Mouse (Mus musculus): ENCODE data around the gene Usp22. TPM values are rescaled to one million over a fixed set of nuclear protein-coding genes. Genes with fewer than 3 reads are reported as not detected.

The Usp22 gene
- polyA plus RNA-seq, 1 experiment from 2014 or later: 186 TPM

DNA sequence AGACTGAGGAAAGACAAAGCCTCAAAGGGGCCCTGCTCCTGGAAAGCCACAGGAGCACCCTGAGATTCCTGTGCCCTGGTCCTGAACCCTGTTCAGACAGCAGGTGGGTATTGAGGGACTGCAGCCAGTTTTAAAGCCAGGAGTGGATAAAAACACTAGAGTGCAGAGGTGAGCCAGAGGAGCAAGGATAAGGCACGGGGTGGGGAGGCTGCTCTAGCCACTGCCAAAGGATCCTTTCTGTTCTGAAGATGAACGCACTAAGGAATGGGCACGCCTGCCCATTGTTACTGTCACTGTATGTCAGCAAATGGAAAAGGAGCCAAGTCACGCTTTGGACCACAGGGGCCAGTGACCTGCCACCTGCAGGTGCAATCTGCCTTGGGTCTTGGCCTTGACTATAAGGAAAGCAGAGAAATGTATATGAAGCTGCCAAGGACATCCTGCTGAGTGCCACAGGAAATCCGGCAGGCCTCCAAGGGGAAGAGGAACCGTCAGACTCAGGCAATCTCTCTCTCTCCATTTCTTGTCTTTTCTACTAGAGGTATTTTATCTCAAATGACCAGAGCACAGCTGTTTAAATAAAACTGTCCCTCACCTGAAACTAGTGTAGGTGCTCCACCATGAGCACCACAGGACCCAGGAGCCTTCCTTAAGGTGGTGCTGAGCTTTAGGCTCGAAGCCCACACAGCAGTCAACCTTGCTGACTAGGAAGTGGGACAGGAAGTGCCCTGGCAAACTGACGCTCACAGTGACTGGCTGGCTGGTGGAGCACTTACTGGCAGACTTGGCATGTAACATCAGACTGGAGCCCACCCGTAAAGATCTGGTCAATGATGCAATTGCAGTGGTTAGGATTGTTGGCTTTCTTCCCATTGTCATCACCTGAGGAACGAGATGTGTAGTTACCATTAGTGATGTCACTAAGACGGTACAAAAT lies 14.8 kb downstream of the Usp22 start:
- no peak overlapping the region for H3K4me2 ChIP-seq (ENCODE audit: low read depth, severe bottlenecking)
- no peaks in the 10 kb centered on the region for H3K9me3 ChIP-seq (ENCODE audit: control insufficient read depth, low read length)
- no peak overlapping the region for H3K27ac ChIP-seq (replicated peaks; ENCODE audit: low read depth, low read length)
- peaks cover 36% of the 10 kb centered on the region for H3K36me3 ChIP-seq (ENCODE audit: control insufficient read depth, insufficient read depth, low read length)
- H3K4me1 ChIP-seq (ENCODE audit: control insufficient read depth, insufficient read depth, low read length): no peaks in the 10 kb centered on the region
- DNase-seq (ENCODE audit: low spot score) (no peak), ATAC-seq (ENCODE audit: insufficient number of reproducible peaks, low FRiP score, low TSS enrichment, low read depth) (no peak)
- WGBS: 83% methylated on average over 11 of the region's 11 CpGs
- no peak overlapping the region for H3K4me3 ChIP-seq (ENCODE audit: low read depth, low read length)
- no peaks in the 10 kb centered on the region for H3K27me3 ChIP-seq (ENCODE audit: control insufficient read depth, insufficient read depth, low read length)
- no peak overlapping the region for H3K9ac ChIP-seq (ENCODE audit: low read length)

DNA sequence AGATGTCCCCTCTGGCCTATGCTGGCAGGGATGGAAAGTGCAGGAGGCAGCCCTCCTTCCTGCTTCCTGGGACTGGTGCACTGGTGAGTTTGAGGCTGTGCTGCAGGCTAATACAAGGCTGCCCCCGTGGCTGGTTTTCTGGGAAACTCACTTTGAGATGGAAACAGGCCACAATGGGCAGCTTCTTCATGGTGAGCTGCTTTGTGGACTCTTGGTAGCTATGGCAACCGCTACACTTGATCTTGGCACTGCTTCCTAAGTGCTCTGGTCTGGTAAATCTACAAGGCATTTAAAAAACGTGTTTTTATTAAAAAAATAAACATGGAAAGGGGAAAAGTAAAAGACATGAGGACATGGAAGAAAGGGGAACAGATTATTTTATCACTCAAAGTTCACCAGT lies 16.7 kb downstream of the Usp22 start:
- no peaks in the 10 kb centered on the region for H3K4me1 ChIP-seq (ENCODE audit: control insufficient read depth, insufficient read depth, low read length)
- H3K4me3 ChIP-seq (ENCODE audit: low read depth, low read length): no peak overlapping the region
- H3K27me3 ChIP-seq (ENCODE audit: control insufficient read depth, insufficient read depth, low read length): no peaks in the 10 kb centered on the region
- peaks cover 35% of the 10 kb centered on the region for H3K36me3 ChIP-seq (ENCODE audit: control insufficient read depth, insufficient read depth, low read length)
- no peak for ATAC-seq (ENCODE audit: insufficient number of reproducible peaks, low FRiP score, low TSS enrichment, low read depth)
- no peak overlapping the region for H3K9ac ChIP-seq (ENCODE audit: low read length)
- no peak for DNase-seq (ENCODE audit: low spot score)
- H3K4me2 ChIP-seq (ENCODE audit: low read depth, severe bottlenecking): no peak overlapping the region
- H3K27ac ChIP-seq (replicated peaks; ENCODE audit: low read depth, low read length): no peak overlapping the region
- no peaks in the 10 kb centered on the region for H3K9me3 ChIP-seq (ENCODE audit: control insufficient read depth, low read length)
- WGBS: 84% methylated on average over 3 of the region's 3 CpGs

DNA sequence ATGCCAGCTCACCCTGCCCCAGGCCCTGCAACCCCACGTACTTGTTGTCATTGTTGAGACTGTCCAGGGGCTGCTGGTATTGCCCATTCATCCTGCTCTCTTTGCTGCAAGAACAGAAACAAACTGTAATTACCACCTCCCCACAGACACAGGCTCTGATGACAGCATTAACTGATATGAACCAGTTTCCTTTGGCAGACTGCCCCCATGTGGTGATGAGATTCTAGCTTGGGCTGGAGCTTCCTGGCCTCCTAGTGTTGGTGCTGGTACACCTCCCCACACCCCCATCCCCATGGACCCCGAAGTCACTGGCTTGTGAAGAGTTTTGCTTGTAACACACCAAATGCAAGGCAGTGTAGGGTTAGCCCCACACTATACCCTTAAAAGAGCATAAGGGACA lies 19.1 kb downstream of the Usp22 start:
- Histone ChIP-seq H3K4me1 (ENCODE audit: control insufficient read depth, insufficient read depth, low read length) (no peaks in the 10 kb centered on the region), H3K27me3 (ENCODE audit: control insufficient read depth, insufficient read depth, low read length) (no peaks in the 10 kb centered on the region), H3K9me3 (ENCODE audit: control insufficient read depth, low read length) (no peaks in the 10 kb centered on the region), H3K36me3 (ENCODE audit: control insufficient read depth, insufficient read depth, low read length) (peaks cover 40% of the 10 kb centered on the region), H3K9ac (ENCODE audit: low read length) (no peak overlapping the region), H3K4me3 (ENCODE audit: low read depth, low read length) (no peak overlapping the region), H3K4me2 (ENCODE audit: low read depth, severe bottlenecking) (no peak overlapping the region), H3K27ac (replicated peaks; ENCODE audit: low read depth, low read length) (no peak overlapping the region)
- ATAC-seq (ENCODE audit: insufficient number of reproducible peaks, low FRiP score, low TSS enrichment, low read depth) (no peak), DNase-seq (ENCODE audit: low spot score) (no peak)
- WGBS: 84% methylated on average over 2 of the region's 2 CpGs

DNA sequence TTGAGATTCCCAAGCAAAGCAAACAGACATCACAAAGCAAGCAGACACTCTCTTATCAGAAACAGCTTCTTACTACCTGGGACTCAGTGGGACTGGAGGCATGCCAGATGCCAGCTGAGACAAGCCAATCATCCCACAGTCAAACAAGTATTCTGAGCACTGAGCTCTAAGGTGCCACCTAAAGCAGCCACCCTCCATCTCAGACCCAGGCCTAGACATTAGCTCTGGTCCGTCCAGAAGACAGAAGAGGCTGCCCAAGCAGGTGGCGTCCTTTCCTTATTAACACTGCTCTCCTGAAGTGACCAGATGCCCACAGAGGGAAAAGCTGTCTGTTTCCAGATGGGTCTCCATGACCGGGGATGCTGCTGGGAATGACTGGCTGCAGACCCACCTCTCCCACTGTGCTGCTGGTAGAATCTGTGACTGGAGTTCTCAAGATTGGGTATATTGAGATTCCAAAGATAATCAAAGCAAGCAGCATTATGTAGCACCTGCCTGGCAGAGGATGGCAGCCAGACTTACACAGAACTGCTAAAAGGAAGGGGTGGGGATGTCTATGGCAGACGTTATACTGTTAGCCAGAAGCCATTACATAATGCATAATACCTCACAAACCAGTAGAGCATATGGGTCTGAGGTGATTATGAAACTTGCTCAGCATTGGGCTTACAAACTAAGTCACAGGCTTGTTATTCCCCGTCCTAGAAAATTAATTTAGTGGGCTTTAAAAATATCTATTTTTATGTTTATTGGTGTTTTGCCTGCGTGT lies 24.4 kb downstream of the Usp22 start:
- Histone ChIP-seq H3K4me3 (ENCODE audit: low read depth, low read length) (no peak overlapping the region), H3K4me2 (ENCODE audit: low read depth, severe bottlenecking) (no peak overlapping the region), H3K27ac (replicated peaks; ENCODE audit: low read depth, low read length) (no peak overlapping the region), H3K4me1 (ENCODE audit: control insufficient read depth, insufficient read depth, low read length) (no peaks in the 10 kb centered on the region; the same call in 1 of the 2 replicates), H3K9ac (ENCODE audit: low read length) (no peak overlapping the region), H3K27me3 (ENCODE audit: control insufficient read depth, insufficient read depth, low read length) (peaks cover 4% of the 10 kb centered on the region; the same call in 1 of the 2 replicates), H3K36me3 (ENCODE audit: control insufficient read depth, insufficient read depth, low read length) (peaks cover 14% of the 10 kb centered on the region; the same call in 1 of the 2 replicates), H3K9me3 (ENCODE audit: control insufficient read depth, low read length) (no peaks in the 10 kb centered on the region)
- no peak for DNase-seq (ENCODE audit: low spot score)
- 73% methylated on average over 6 of the region's 6 CpGs for WGBS
- no peak for ATAC-seq (ENCODE audit: insufficient number of reproducible peaks, low FRiP score, low TSS enrichment, low read depth)

DNA sequence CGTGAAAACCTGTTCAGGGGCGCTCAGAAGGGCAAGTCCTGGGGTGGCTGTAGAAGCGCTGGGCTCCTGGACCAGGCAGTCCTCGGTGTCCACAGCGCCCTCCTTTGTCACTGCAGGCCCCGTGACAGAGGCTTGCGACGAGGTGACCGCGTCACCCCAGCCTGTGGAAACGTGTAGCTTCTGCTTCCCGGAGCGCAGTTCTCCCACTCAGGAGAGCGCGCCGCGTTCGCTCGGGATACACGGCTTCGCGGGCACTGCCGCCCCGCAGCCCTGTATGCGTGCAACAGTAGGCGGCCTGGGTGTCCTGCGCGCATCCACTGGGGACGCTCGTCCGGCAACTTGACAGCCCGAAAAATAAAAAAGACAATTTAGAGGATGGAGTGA lies 27.6 kb downstream of the Usp22 start:
- Histone ChIP-seq H3K9me3 (ENCODE audit: control insufficient read depth, low read length) (no peaks in the 10 kb centered on the region), H3K36me3 (ENCODE audit: control insufficient read depth, insufficient read depth, low read length) (peaks cover under 1% of the 10 kb centered on the region; the same call in 1 of the 2 replicates), H3K9ac (ENCODE audit: low read length) (peak overlapping the region; percentile 45; the same call in 1 of the 2 replicates), H3K27me3 (ENCODE audit: control insufficient read depth, insufficient read depth, low read length) (peaks cover 4% of the 10 kb centered on the region; the same call in 1 of the 2 replicates), H3K4me2 (ENCODE audit: low read depth, severe bottlenecking) (peak overlapping the region; percentile 66), H3K27ac (replicated peaks; ENCODE audit: low read depth, low read length) (no peak overlapping the region), H3K4me1 (ENCODE audit: control insufficient read depth, insufficient read depth, low read length) (no peaks in the 10 kb centered on the region; the same call in 1 of the 2 replicates), H3K4me3 (ENCODE audit: low read depth, low read length) (peak overlapping the region; percentile 32)
- ATAC-seq (ENCODE audit: insufficient number of reproducible peaks, low FRiP score, low TSS enrichment, low read depth) (0 out of 2 replicates have a peak, but pooled peaks have one; percentile 17), DNase-seq (ENCODE audit: low spot score) (peak; percentile 63)
- 6% methylated on average over 32 of the region's 32 CpGs for WGBS

DNA sequence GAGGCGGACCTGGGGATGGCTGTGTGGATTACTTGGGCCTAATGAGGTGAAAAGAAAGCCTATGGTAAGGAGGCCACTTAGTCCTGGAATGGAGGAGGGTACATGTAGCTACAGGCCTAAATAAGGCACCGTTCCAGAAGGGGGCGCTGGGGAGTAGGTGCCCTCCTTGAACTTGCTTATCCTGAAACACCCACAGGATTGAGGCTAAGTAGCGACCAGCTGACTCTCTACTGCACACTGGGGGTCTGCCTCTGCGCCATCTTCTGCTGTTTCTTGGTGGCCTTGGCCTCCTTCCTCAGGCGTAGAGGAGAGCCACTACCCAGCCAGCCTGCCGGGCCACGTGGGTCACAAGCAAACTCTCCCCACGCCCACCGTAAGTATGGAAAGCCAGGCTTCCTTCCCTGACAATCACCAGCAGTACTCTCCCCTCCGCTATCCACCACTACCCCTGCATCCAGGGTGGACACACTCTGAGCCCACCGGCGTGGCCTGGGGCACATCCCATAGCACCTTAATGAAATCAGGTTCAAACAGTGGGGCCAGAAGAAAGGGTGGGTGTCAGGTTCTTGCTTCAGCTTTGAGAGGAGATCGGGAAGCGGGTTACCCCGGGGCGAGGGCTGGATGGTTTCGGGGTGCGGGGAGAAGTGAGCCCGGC lies 28.1 kb downstream of the Usp22 start:
- H3K9me3 ChIP-seq (ENCODE audit: control insufficient read depth, low read length): no peaks in the 10 kb centered on the region
- WGBS: 12% methylated on average over 20 of the region's 20 CpGs
- peak; percentile 79 for DNase-seq (ENCODE audit: low spot score)
- ATAC-seq (ENCODE audit: insufficient number of reproducible peaks, low FRiP score, low TSS enrichment, low read depth): no peak
- H3K9ac ChIP-seq (ENCODE audit: low read length): peak overlapping the region; percentile 45; the same call in 1 of the 2 replicates
- H3K4me2 ChIP-seq (ENCODE audit: low read depth, severe bottlenecking): peak overlapping the region; percentile 66
- no peaks in the 10 kb centered on the region; the same call in 1 of the 2 replicates for H3K4me1 ChIP-seq (ENCODE audit: control insufficient read depth, insufficient read depth, low read length)
- H3K4me3 ChIP-seq (ENCODE audit: low read depth, low read length): peak overlapping the region; percentile 32
- no peak overlapping the region for H3K27ac ChIP-seq (replicated peaks; ENCODE audit: low read depth, low read length)
- no peaks in the 10 kb centered on the region for H3K36me3 ChIP-seq (ENCODE audit: control insufficient read depth, insufficient read depth, low read length)
- peaks cover 4% of the 10 kb centered on the region; the same call in 1 of the 2 replicates for H3K27me3 ChIP-seq (ENCODE audit: control insufficient read depth, insufficient read depth, low read length)

DNA sequence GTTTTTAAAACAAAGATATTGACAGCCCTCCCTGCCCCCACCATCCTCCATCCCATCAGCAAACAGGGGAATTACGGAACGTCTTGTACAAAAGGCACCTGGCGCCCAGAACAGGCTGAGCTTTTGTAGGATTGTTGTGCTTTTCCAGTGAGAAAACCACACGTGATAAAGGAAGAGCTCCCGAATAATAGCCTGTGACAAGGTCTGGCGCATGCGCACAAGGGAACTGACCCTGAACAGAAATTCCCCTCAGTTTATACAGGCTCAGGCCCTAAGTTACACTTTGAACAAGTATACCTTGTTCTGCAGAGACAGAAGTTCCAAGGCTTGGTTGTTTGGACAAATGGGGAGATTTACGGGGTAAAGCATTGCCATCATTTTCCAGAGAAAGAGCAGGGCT lies 29.3 kb downstream of the Usp22 start:
- Histone ChIP-seq H3K9me3 (ENCODE audit: control insufficient read depth, low read length) (no peaks in the 10 kb centered on the region), H3K4me3 (ENCODE audit: low read depth, low read length) (no peak overlapping the region), H3K36me3 (ENCODE audit: control insufficient read depth, insufficient read depth, low read length) (no peaks in the 10 kb centered on the region), H3K27ac (replicated peaks; ENCODE audit: low read depth, low read length) (no peak overlapping the region), H3K4me1 (ENCODE audit: control insufficient read depth, insufficient read depth, low read length) (no peaks in the 10 kb centered on the region; the same call in 1 of the 2 replicates), H3K27me3 (ENCODE audit: control insufficient read depth, insufficient read depth, low read length) (peaks cover 4% of the 10 kb centered on the region; the same call in 1 of the 2 replicates), H3K9ac (ENCODE audit: low read length) (no peak overlapping the region), H3K4me2 (ENCODE audit: low read depth, severe bottlenecking) (no peak overlapping the region)
- DNase-seq (ENCODE audit: low spot score): no peak
- WGBS: 79% methylated on average over 8 of the region's 8 CpGs
- no peak for ATAC-seq (ENCODE audit: insufficient number of reproducible peaks, low FRiP score, low TSS enrichment, low read depth)
